Mouse (Mus musculus) embryonic fibroblast, embryonic 13.5 days (primary cell): ENCODE measurements around the gene Slc35e2. TPM values are rescaled to one million over a fixed set of nuclear protein-coding genes. Genes with fewer than 3 reads are reported as not detected.

Source experiments
- H3K27ac ChIP-seq: 2 replicates; pipeline ENCODE4 v1.5.1; 2012; ENCODE audit warnings: low read length, control low read depth, inconsistent platforms; ENCODE audit not compliant: insufficient read depth
- H3K4me1 ChIP-seq: 2 replicates; pipeline ENCODE4 v1.6.1; 2011; ENCODE audit warnings: low read length; ENCODE audit not compliant: control insufficient read depth, insufficient read depth
- H3K4me3 ChIP-seq: 2 replicates; pipeline ENCODE4 v1.5.1; 2011; ENCODE audit warnings: mild to moderate bottlenecking, control low read depth, low read length; ENCODE audit not compliant: insufficient read depth
- CTCF ChIP-seq: IDR thresholded peaks from 2 replicates; pipeline ENCODE4 v1.5.1; 2011; ENCODE audit warnings: mild to moderate bottlenecking, control low read depth, low read length, moderate library complexity, borderline replicate concordance; ENCODE audit not compliant: insufficient read depth
- POLR2A ChIP-seq: IDR thresholded peaks from 2 replicates; pipeline ENCODE4 v1.6.1; 2011; ENCODE audit warnings: low read depth, mild to moderate bottlenecking, control low read depth, low read length, moderate library complexity
- polyA plus RNA-seq: library from polyadenylated mRNA; stranded (reverse); fragments of >200 nt; gene quantifications from 2 replicates; pipeline ENCODE4 v1.2.4, GENCODE M21; 2011; ENCODE audit warnings: low read depth; ENCODE audit not compliant: missing spikeins, insufficient read length

The Slc35e2 gene
- polyA plus RNA-seq, 1 experiment = 13.5 TPM

DNA sequence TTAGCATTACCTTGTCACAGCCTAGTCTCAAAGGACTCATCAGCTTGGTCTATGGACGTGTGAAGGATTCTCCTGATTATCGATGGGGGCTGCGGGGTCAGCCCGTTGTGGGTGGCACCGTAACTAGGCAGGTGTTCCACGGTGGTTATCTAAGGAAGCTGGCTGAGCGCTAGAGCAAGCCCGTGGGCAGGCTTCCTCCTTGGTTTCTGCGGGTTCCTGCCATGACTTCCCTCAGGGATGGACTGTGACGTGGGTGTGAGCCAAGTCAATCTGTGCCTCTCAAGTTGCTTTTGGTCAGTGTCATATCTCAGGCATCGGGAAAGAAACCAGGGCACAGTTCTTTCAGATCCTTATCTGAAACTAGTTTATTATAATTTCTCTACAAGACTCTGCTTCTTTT, 26.3 kb upstream of the Slc35e2 start:
- no peak overlapping the region for H3K27ac ChIP-seq
- TF ChIP-seq CTCF = no peak
- TF ChIP-seq POLR2A = no peak
- no peak overlapping the region for H3K4me3 ChIP-seq
- peaks cover 8% of the 10 kb centered on the region for H3K4me1 ChIP-seq

DNA sequence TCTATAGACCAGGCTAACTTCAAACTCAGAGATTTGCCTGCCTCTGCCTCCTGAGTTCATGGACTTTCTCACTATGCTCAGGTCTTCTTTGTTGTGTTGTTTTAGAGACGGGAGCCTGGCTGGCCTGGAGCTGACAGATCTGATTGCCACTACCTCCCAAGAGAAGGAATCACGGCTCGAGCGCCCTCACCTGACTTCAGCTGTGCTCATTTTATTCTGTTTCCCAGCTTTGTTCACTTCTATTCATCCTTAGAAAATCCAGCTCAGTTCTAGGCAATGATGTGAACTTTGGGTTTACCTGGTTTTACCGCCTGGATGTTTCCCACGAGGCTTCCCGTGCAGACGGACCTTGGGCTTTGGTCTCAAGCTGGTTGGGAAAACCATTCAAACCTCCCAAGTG, 25.7 kb upstream of the Slc35e2 start:
- TF ChIP-seq POLR2A = no peak
- TF ChIP-seq CTCF = no peak
- Histone ChIP-seq H3K27ac (no peak overlapping the region), H3K4me3 (no peak overlapping the region), H3K4me1 (peaks cover 6% of the 10 kb centered on the region)

DNA sequence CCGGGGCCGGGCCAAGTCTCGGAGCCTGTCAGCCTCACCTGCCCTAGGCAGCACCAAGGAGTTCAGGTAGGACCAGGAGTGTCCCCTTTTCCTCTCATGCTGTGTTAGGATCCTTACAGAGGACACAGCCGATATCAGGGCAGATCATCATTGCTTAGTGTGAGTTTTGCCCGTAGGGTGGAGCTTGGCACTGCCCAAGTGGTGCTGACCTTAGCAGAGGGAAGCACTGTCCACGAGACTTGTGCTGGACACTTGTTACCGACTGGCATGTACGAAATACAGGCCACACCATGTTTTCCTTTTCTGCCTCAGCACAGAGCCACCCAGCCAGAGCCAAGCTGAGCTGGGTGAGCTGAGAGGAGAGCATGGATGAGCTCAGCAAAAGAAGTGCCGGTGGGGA, 24.1 kb upstream of the Slc35e2 start:
- Histone ChIP-seq H3K27ac (no peak overlapping the region), H3K4me3 (no peak overlapping the region), H3K4me1 (peaks cover 1% of the 10 kb centered on the region; the same call in 1 of the 2 replicates)
- TF ChIP-seq POLR2A = no peak

DNA sequence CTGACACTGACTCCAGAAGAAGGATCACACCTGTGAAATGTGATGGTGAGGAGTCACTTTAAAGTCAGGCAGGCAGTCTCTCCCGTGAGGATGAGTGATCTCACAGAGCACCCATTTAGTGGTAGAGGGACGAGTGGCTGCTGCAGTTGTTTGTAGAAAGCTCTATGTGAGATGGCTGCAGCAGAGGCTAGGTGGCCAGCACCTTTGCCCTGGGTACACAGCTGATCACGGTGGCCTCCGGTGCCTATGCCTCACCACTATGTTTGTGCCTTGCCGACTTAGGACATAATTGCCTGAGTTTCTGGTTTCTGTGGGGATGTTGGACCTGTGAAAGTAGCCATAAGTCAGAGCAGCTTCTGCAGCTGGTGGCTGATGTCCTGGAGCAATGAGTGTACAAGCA, 23.5 kb upstream of the Slc35e2 start:
- Histone ChIP-seq H3K4me1 (peaks cover 3% of the 10 kb centered on the region; the same call in 1 of the 2 replicates), H3K27ac (no peak overlapping the region), H3K4me3 (no peak overlapping the region)
- no peak for TF ChIP-seq CTCF
- no peak for TF ChIP-seq POLR2A

DNA sequence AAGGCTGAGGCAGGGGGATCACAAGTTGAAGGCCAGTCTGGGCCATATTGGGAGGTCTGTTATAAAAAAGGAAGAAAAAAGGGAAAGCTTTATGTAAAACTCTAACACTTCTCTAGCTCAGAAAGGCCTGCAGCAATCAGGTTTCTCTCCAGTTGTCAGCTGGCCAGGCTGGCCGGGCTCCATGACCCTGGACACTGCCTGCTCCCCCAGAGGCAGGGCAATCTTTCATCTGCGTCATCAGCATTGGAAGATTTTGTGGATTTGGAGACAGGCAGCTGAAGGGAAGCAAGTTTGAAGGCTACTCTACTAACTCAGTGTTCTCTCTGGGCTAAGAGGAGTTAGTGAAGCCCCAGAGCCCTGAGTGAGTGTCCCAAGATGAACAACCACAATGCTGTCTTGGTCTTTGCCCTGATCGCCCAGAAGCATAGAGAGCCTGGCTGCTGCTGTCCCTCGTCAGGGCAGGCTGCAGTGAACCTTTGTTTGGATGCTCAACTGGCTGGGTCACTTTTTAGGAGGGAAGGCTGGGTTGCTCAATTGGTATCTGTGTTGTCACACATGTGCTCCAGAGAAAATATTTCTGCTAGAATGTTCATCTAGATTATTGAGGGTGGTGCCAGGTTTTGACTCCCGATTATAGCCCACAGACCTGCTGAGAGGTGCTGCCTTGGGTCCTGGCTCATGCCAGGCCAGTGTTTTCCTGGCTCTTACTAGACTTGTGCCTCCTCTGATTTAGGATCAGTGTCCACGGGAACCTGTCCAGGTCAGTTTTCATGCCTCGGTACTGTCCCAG, 22.7 kb upstream of the Slc35e2 start:
- TF ChIP-seq POLR2A (no peak), CTCF (no peak)
- H3K27ac ChIP-seq = no peak overlapping the region

DNA sequence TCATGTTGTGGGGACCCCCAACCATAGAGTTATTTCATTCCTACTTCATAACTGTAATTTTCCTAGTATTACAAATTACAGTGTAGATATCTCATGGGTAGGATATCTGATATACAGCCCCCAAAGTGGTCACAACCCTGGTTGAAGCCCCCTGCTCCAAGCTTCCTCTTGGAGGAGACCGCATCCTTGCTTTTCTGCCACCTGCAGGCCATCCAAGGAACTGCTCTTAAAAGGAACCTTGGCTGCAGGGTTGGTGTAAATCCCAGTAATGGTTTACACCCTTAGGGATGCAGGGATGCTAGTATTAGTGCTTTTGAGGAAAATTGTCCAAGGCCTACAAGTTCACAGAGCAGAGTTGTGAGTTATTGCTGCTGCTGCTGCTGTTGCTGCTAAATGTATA, 20.8 kb upstream of the Slc35e2 start:
- TF ChIP-seq CTCF (0 out of 2 replicates have a peak, but pooled peaks have one; percentile 28), POLR2A (no peak)
- Histone ChIP-seq H3K4me1 (peaks cover 6% of the 10 kb centered on the region), H3K4me3 (no peak overlapping the region), H3K27ac (no peak overlapping the region)

More for the DNA sequence above, 22.7 kb upstream of the Slc35e2 start:
- H3K4me3 ChIP-seq = no peak overlapping the region
- peaks cover 6% of the 10 kb centered on the region for H3K4me1 ChIP-seq

DNA sequence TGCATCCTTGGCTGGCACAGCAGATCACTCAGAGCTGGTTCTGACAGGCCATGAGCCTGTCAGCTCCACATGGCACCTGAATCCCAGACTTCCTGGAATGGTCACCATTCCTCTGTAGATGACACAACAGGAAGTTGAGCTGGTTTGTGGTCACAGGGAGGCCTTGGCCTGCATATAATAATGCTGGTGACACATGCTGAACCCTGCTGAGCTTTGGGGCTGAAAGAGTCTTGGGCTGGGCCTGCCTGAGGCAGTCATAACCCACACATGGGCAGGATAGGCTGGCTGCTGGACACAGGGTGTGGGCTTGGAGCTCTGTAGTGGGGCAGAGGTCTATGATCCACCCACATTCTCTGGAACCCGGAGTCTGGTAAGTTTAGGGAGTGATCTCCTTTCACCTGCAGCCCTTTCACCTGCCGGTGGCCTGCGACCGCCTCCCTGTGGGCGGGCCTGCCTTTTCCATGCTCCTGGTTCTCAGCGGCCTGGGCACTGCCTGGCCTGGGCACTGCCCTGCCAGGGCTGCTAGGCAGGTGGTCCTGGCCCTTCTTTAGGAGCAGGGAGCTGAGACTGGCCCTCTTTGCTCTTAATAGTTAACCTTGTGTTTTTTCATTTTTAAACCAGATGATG, 18.8 kb upstream of the Slc35e2 start:
- no peak for TF ChIP-seq POLR2A
- no peak for TF ChIP-seq CTCF
- H3K27ac ChIP-seq = peak overlapping the region; percentile 62
- peaks cover 6% of the 10 kb centered on the region for H3K4me1 ChIP-seq
- H3K4me3 ChIP-seq = 0 out of 2 replicates have a peak overlapping the region, but pooled peaks have one; percentile 5

DNA sequence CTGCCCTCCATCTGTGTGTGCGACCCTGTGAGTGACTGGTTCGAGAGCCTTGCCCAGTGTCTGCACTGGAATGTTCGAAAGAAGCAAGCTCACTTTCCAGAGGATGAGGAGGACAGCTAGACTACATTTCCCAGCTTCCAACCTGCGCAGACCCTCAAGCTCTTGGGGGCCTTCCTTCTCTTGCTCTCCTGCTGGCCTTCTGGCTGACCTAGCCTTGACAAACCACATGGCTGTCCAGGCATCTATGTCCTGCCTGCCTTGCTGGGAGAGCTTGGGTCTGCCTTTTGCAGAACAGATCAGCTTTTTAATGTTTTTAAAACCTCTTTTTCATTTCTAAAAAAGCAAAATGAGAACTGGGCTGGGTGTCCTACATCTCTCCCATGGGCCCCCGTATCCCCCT, 11.9 kb upstream of the Slc35e2 start:
- Histone ChIP-seq H3K27ac (no peak overlapping the region), H3K4me1 (no peaks in the 10 kb centered on the region), H3K4me3 (no peak overlapping the region)
- TF ChIP-seq POLR2A (no peak), CTCF (no peak)

DNA sequence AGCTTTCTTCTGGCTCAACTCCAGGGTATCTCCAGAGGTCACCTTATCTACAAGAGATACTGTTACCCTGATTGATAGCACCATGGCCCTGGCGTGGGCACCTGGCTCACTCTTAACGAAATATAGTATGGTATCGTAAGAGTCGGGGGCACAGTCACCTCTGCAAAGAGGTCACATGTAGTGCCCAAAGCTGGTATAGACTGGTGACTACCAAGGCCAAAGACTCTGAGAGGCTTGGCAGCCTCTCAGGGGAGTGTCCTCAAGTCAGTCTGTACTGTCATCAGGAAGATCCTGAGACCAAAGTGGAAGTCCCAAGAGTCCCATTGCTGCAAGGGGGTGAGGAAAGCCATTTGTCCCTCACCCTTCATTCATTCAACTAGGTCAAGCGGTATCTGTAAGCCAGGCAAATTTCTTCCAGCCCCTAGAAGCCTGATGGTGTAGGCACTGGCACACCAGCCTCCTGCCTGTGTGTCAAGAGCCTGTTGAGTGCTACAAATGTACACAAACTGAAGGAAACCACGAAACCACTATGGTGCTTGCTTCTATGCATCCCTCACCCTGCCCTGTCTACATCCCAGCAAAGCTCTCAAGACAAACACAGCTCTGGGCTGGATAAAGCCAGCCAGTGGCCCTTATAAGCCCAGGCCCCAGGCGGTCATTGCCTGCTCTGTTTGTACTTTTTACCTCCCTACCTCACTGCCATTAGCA, 10.1 kb upstream of the Slc35e2 start:
- Histone ChIP-seq H3K4me1 (no peaks in the 10 kb centered on the region), H3K4me3 (no peak overlapping the region), H3K27ac (no peak overlapping the region)
- TF ChIP-seq CTCF (no peak), POLR2A (no peak)

DNA sequence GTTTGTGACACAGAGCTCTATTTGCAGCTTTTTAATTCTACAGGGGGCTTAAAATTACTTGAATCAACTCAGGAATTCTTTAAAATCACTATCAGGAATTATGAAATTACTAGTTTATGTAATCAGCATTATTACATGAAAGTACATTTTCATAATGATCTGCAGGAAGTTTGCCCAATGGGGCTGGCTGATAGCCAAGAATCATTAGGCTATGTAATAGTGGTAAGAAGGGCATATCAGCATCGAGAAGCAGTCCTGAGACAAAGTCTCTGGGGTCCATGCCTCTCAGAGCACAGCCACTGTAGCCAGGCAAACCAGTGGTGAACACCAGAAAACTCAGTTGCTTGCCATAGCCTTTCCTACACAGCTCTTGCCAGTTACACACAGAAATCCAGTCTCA, 7.4 kb upstream of the Slc35e2 start:
- H3K4me1 ChIP-seq = no peaks in the 10 kb centered on the region
- no peak overlapping the region for H3K27ac ChIP-seq
- TF ChIP-seq CTCF = no peak
- TF ChIP-seq POLR2A = no peak
- no peak overlapping the region for H3K4me3 ChIP-seq
